Mouse (Mus musculus) small intestine, adult 2 months (tissue): Measurements from ENCODE around the gene Ttll8. TPM values are rescaled to one million over a fixed set of nuclear protein-coding genes. Genes with fewer than 3 reads are reported as not detected.

Source experiments
- H3K27ac ChIP-seq: fragments of 200-500 bp; 2 replicates; pipeline ENCODE4 v1.5.1; 2012; ENCODE audit warnings: low read depth, low read length, control low read depth, inconsistent platforms; ENCODE audit not compliant: insufficient read depth
- H3K27me3 ChIP-seq: fragments of 200-500 bp; 2 replicates; pipeline ENCODE4 v1.6.1; 2012; ENCODE audit warnings: mild to moderate bottlenecking, moderate library complexity, low read length, inconsistent platforms; ENCODE audit not compliant: control insufficient read depth, insufficient read depth
- H3K36me3 ChIP-seq: fragments of 200-500 bp; 2 replicates; pipeline ENCODE4 v1.6.1; 2012; ENCODE audit warnings: mild to moderate bottlenecking, low read length, control low read depth, inconsistent platforms; ENCODE audit not compliant: control insufficient read depth, insufficient read depth
- H3K4me1 ChIP-seq: fragments of 200-500 bp; 2 replicates; pipeline ENCODE4 v1.6.1; 2012; ENCODE audit warnings: low read length, inconsistent platforms, mixed read lengths; ENCODE audit not compliant: control insufficient read depth, insufficient read depth, insufficient read length
- H3K4me3 ChIP-seq: fragments of 200-500 bp; 2 replicates; pipeline ENCODE4 v1.5.1; 2012; ENCODE audit warnings: low read depth, mild to moderate bottlenecking, control low read depth, inconsistent platforms, low read length, moderate library complexity
- CTCF ChIP-seq: fragments of 200-500 bp; IDR thresholded peaks from 2 replicates; pipeline ENCODE4 v1.5.1; 2012; ENCODE audit warnings: low read depth, mild to moderate bottlenecking, control low read depth, inconsistent platforms, low read length, moderate library complexity, mixed read lengths; ENCODE audit not compliant: insufficient replicate concordance, insufficient read length; ENCODE audit errors: extremely low read depth
- POLR2A ChIP-seq: fragments of 200-500 bp; IDR thresholded peaks from 2 replicates; pipeline ENCODE4 v1.6.1; 2012; ENCODE audit warnings: low read depth, mild to moderate bottlenecking, control low read depth, inconsistent platforms, low read length, moderate library complexity
- WGBS: fragments of 180-500 bp; shearing (Covaris S2); methylation state at CpG from one replicate; pipeline ENCODE4 v1.1.7; 2018; 5-methylcytosine and 5-hydroxymethylcytosine counted together
- polyA plus RNA-seq: library from polyadenylated mRNA; depleted of rRNA; stranded (reverse); fragments of >200 nt; gene quantifications from 2 replicates; pipeline ENCODE4 v1.2.3, GENCODE M21; 2012

Gene Ttll8
- polyA plus RNA-seq, 1 experiment = not detected

GRCm38 (mm10) chr15:88870418-88871185 is 83.6 kb downstream of the Ttll8 start:
- H3K27me3 ChIP-seq = no peaks in the 10 kb centered on the region
- H3K4me3 ChIP-seq = no peak overlapping the region
- no peak overlapping the region for H3K27ac ChIP-seq
- H3K36me3 ChIP-seq = peaks cover 7% of the 10 kb centered on the region; the same call in 1 of the 2 replicates
- peaks cover 40% of the 10 kb centered on the region for H3K4me1 ChIP-seq
- TF ChIP-seq POLR2A (0 out of 2 replicates have a peak, but pooled peaks have one; percentile 24), CTCF (no peak)
- WGBS = 79% methylated on average over 5 of the region's 5 CpGs

- H3K4me1 ChIP-seq = peaks cover 56% of the 10 kb centered on the region
- no peak overlapping the region for H3K4me3 ChIP-seq
- no peaks in the 10 kb centered on the region for H3K27me3 ChIP-seq
- peak overlapping the region; percentile 99 for H3K27ac ChIP-seq
- no peak for TF ChIP-seq POLR2A
- H3K36me3 ChIP-seq = peaks cover 22% of the 10 kb centered on the region
- WGBS = 53% methylated on average over 6 of the region's 6 CpGs
These were observed 86.0 kb downstream of the Ttll8 start for GRCm38 (mm10) chr15:88868024-88868742.

- Histone ChIP-seq H3K27ac (peak overlapping the region; percentile 99), H3K4me3 (no peak overlapping the region), H3K27me3 (no peaks in the 10 kb centered on the region), H3K36me3 (peaks cover 22% of the 10 kb centered on the region), H3K4me1 (peaks cover 56% of the 10 kb centered on the region)
- 17% methylated on average over 5 of the region's 5 CpGs for WGBS
- TF ChIP-seq POLR2A = no peak
- no peak for TF ChIP-seq CTCF
These were observed 86.7 kb downstream of the Ttll8 start for GRCm38 (mm10) chr15:88867368-88868023.

- 49% methylated on average over 7 of the region's 7 CpGs for WGBS
- Histone ChIP-seq H3K27me3 (no peaks in the 10 kb centered on the region), H3K27ac (peak overlapping the region; percentile 99), H3K4me1 (peaks cover 54% of the 10 kb centered on the region), H3K36me3 (peaks cover 22% of the 10 kb centered on the region), H3K4me3 (no peak overlapping the region)
- TF ChIP-seq POLR2A (no peak), CTCF (no peak)
These were observed 87.3 kb downstream of the Ttll8 start for GRCm38 (mm10) chr15:88866934-88867356.

- TF ChIP-seq CTCF = no peak
- WGBS = 51% methylated on average over 4 of the region's 4 CpGs
- peak overlapping the region; percentile 99; the same call in 1 of the 2 replicates for H3K27ac ChIP-seq
- H3K27me3 ChIP-seq = no peaks in the 10 kb centered on the region
- peaks cover 54% of the 10 kb centered on the region for H3K4me1 ChIP-seq
- peaks cover 22% of the 10 kb centered on the region for H3K36me3 ChIP-seq
- no peak overlapping the region for H3K4me3 ChIP-seq
These were observed 88.1 kb downstream of the Ttll8 start for GRCm38 (mm10) chr15:88865888-88866695.

GRCm38 (mm10) chr15:88865061-88865460 is 89.2 kb downstream of the Ttll8 start:
- 48% methylated on average over 14 of the region's 14 CpGs for WGBS
- peak overlapping the region; percentile 89 for H3K4me3 ChIP-seq
- peaks cover 22% of the 10 kb centered on the region for H3K36me3 ChIP-seq
- TF ChIP-seq POLR2A (no peak), CTCF (no peak)
- H3K27me3 ChIP-seq = no peaks in the 10 kb centered on the region
- peak overlapping the region; percentile 82; the same call in 1 of the 2 replicates for H3K27ac ChIP-seq
- peaks cover 48% of the 10 kb centered on the region for H3K4me1 ChIP-seq
